Mouse (Mus musculus) hindbrain, embryonic 14.5 days (tissue): ENCODE data around the gene Snap91. TPM values are rescaled to one million over a fixed set of nuclear protein-coding genes. Genes with fewer than 3 reads are reported as not detected.

Experiments used
- ATAC-seq: fragments of 200-750 bp; cut with Nextera tagmentation; 2 replicates; pipeline ENCODE4 v1.8.0; 2017; ENCODE audit warnings: moderate number of reproducible peaks, mild to moderate bottlenecking, moderate TSS enrichment, moderate library complexity; ENCODE audit not compliant: low FRiP score
- DNase-seq: peaks from one replicate; pipeline ENCODE4 v3.0.0-alpha.2; 2015; ENCODE audit warnings: low spot score
- H3K27ac ChIP-seq: fragments of 300-500 bp; sonication (generic); 2 replicates; pipeline ENCODE4 v1.5.1; 2014; ENCODE audit warnings: mild to moderate bottlenecking, moderate library complexity
- H3K27me3 ChIP-seq: fragments of 300-500 bp; sonication (generic); 2 replicates; pipeline ENCODE4 v1.6.1; 2014; ENCODE audit warnings: mild to moderate bottlenecking, low read length, mixed read lengths; ENCODE audit not compliant: control insufficient read depth, insufficient read depth
- H3K36me3 ChIP-seq: fragments of 300-500 bp; sonication (generic); replicated peaks from 2 replicates; pipeline ENCODE4 v1.6.1; 2014; ENCODE audit not compliant: control insufficient read depth, insufficient read depth
- H3K4me1 ChIP-seq: fragments of 300-500 bp; sonication (generic); replicated peaks from 2 replicates; pipeline ENCODE4 v1.6.1; 2014; ENCODE audit warnings: antibody characterized with exemption, low read length, mixed read lengths; ENCODE audit not compliant: control insufficient read depth, insufficient read depth
- H3K4me2 ChIP-seq: fragments of 300-500 bp; sonication (generic); replicated peaks from 2 replicates; pipeline ENCODE4 v1.6.1; 2014; ENCODE audit warnings: mild to moderate bottlenecking, moderate library complexity
- H3K4me3 ChIP-seq: fragments of 300-500 bp; sonication (generic); replicated peaks from 2 replicates; pipeline ENCODE4 v1.5.1; 2014; ENCODE audit warnings: mild to moderate bottlenecking, low read length
- H3K9ac ChIP-seq: fragments of 300-500 bp; sonication (generic); 2 replicates; pipeline ENCODE4 v1.6.1; 2014
- H3K9me3 ChIP-seq: fragments of 300-500 bp; sonication (generic); 2 replicates; pipeline ENCODE4 v1.6.1; 2016; ENCODE audit warnings: low read length; ENCODE audit not compliant: control insufficient read depth
- WGBS: fragments of 180-500 bp; shearing (Covaris S2); extraction: QIAGEN DNeasy Blood & Tissue Kit; methylation state at CpG from one replicate; pipeline ENCODE4 v1.1.7; 2014; 5-methylcytosine and 5-hydroxymethylcytosine counted together
- polyA plus RNA-seq: library from polyadenylated mRNA; unstranded; fragments of >200 nt; fragmentation: Nextera tagmentation; extraction: Ambion mirVana; gene quantifications from 2 replicates; pipeline ENCODE4 v1.2.1, GENCODE M21; 2014

Snap91 gene
- polyA plus RNA-seq, 1 experiment from 2014 or later, result 92.3 TPM

- Histone ChIP-seq H3K36me3 (peaks cover 57% of the 10 kb centered on the region), H3K27me3 (no peaks in the 10 kb centered on the region), H3K27ac (no peak overlapping the region), H3K4me3 (no peak overlapping the region), H3K9me3 (no peaks in the 10 kb centered on the region), H3K4me2 (no peak overlapping the region), H3K9ac (no peak overlapping the region), H3K4me1 (no peaks in the 10 kb centered on the region)
- no peak for DNase-seq
- no peak for ATAC-seq
- WGBS, result 67% methylated on average over 8 of the region's 8 CpGs
Measured at GRCm38 (mm10) chr9:86829034-86829433, 51.4 kb downstream of the Snap91 start.

- Histone ChIP-seq H3K36me3 (peaks cover 33% of the 10 kb centered on the region), H3K4me3 (no peak overlapping the region), H3K4me1 (no peaks in the 10 kb centered on the region), H3K9ac (no peak overlapping the region), H3K27ac (no peak overlapping the region), H3K27me3 (no peaks in the 10 kb centered on the region), H3K9me3 (no peaks in the 10 kb centered on the region), H3K4me2 (no peak overlapping the region)
- 83% methylated on average over 5 of the region's 5 CpGs for WGBS
- ATAC-seq (no peak), DNase-seq (no peak)
Measured at GRCm38 (mm10) chr9:86819366-86819765, 61.1 kb downstream of the Snap91 start.

- Histone ChIP-seq H3K36me3 (peaks cover 22% of the 10 kb centered on the region; the same call in 1 of the 2 replicates), H3K9ac (no peak overlapping the region), H3K9me3 (no peaks in the 10 kb centered on the region), H3K27ac (no peak overlapping the region), H3K4me3 (no peak overlapping the region), H3K4me2 (no peak overlapping the region), H3K27me3 (no peaks in the 10 kb centered on the region), H3K4me1 (no peaks in the 10 kb centered on the region)
- WGBS, result 62% methylated on average over 4 of the region's 4 CpGs
- no peak for ATAC-seq
- no peak for DNase-seq
Measured at GRCm38 (mm10) chr9:86817673-86818072, 62.8 kb downstream of the Snap91 start.

- H3K4me1 ChIP-seq, result no peaks in the 10 kb centered on the region
- no peak overlapping the region for H3K4me3 ChIP-seq
- no peak for DNase-seq
- H3K27ac ChIP-seq, result no peak overlapping the region
- no peak overlapping the region for H3K4me2 ChIP-seq
- no peaks in the 10 kb centered on the region for H3K9me3 ChIP-seq
- no peak for ATAC-seq
- H3K36me3 ChIP-seq, result peaks cover 16% of the 10 kb centered on the region
- WGBS, result 71% methylated on average over 6 of the region's 6 CpGs
- H3K27me3 ChIP-seq, result no peaks in the 10 kb centered on the region
- no peak overlapping the region for H3K9ac ChIP-seq
Measured at GRCm38 (mm10) chr9:86814340-86814739, 66.1 kb downstream of the Snap91 start.

- DNase-seq, result no peak
- H3K27me3 ChIP-seq, result no peaks in the 10 kb centered on the region
- H3K9ac ChIP-seq, result no peak overlapping the region
- no peak for ATAC-seq
- H3K9me3 ChIP-seq, result no peaks in the 10 kb centered on the region
- 18% methylated on average over 5 of the region's 5 CpGs for WGBS
- H3K4me2 ChIP-seq, result no peak overlapping the region
- no peak overlapping the region for H3K4me3 ChIP-seq
- H3K36me3 ChIP-seq, result peaks cover 10% of the 10 kb centered on the region
- no peaks in the 10 kb centered on the region for H3K4me1 ChIP-seq
- H3K27ac ChIP-seq, result no peak overlapping the region
Measured at GRCm38 (mm10) chr9:86813327-86813726, 67.1 kb downstream of the Snap91 start.

GRCm38 (mm10) chr9:86810696-86811232 is 69.7 kb downstream of the Snap91 start:
- ATAC-seq, result no peak
- H3K4me3 ChIP-seq, result no peak overlapping the region
- WGBS, result 39% methylated on average over 5 of the region's 5 CpGs

GRCm38 (mm10) chr9:86810213-86810612 is 70.2 kb downstream of the Snap91 start:
- ATAC-seq (no peak), DNase-seq (no peak)
- 82% methylated on average over 3 of the region's 3 CpGs for WGBS
- Histone ChIP-seq H3K4me3 (no peak overlapping the region), H3K27ac (no peak overlapping the region), H3K27me3 (no peaks in the 10 kb centered on the region), H3K9ac (no peak overlapping the region), H3K9me3 (no peaks in the 10 kb centered on the region), H3K36me3 (peaks cover 17% of the 10 kb centered on the region), H3K4me2 (no peak overlapping the region), H3K4me1 (no peaks in the 10 kb centered on the region)

More at GRCm38 (mm10) chr9:86810696-86811232, 69.7 kb downstream of the Snap91 start:
- no peaks in the 10 kb centered on the region for H3K9me3 ChIP-seq
- no peaks in the 10 kb centered on the region for H3K27me3 ChIP-seq
- H3K36me3 ChIP-seq, result peaks cover 11% of the 10 kb centered on the region
- no peak overlapping the region for H3K4me2 ChIP-seq
- H3K4me1 ChIP-seq, result no peaks in the 10 kb centered on the region
- DNase-seq, result peak; percentile 45
- no peak overlapping the region for H3K27ac ChIP-seq
- H3K9ac ChIP-seq, result no peak overlapping the region

GRCm38 (mm10) chr9:86800600-86801163 is 79.8 kb downstream of the Snap91 start:
- 28% methylated on average over 3 of the region's 3 CpGs for WGBS
- H3K4me2 ChIP-seq, result no peak overlapping the region
- H3K36me3 ChIP-seq, result peaks cover 41% of the 10 kb centered on the region
- H3K4me1 ChIP-seq, result no peaks in the 10 kb centered on the region
- no peaks in the 10 kb centered on the region for H3K9me3 ChIP-seq
- H3K27me3 ChIP-seq, result no peaks in the 10 kb centered on the region
- ATAC-seq (peak; percentile 62; the same call in 1 of the 2 replicates), DNase-seq (peak; percentile 66)
- no peak overlapping the region for H3K4me3 ChIP-seq
- no peak overlapping the region for H3K27ac ChIP-seq
- no peak overlapping the region for H3K9ac ChIP-seq

GRCm38 (mm10) chr9:86799099-86799498 is 81.4 kb downstream of the Snap91 start:
- WGBS, result 82% methylated on average over 7 of the region's 7 CpGs
- Histone ChIP-seq H3K4me3 (no peak overlapping the region), H3K4me1 (no peaks in the 10 kb centered on the region), H3K9me3 (no peaks in the 10 kb centered on the region), H3K4me2 (no peak overlapping the region), H3K36me3 (peaks cover 44% of the 10 kb centered on the region), H3K27me3 (no peaks in the 10 kb centered on the region), H3K9ac (no peak overlapping the region), H3K27ac (no peak overlapping the region)
- ATAC-seq (no peak), DNase-seq (no peak)

- Histone ChIP-seq H3K9me3 (no peaks in the 10 kb centered on the region), H3K4me1 (no peaks in the 10 kb centered on the region), H3K27ac (no peak overlapping the region), H3K27me3 (no peaks in the 10 kb centered on the region), H3K4me2 (no peak overlapping the region), H3K9ac (no peak overlapping the region), H3K4me3 (no peak overlapping the region), H3K36me3 (peaks cover 45% of the 10 kb centered on the region)
- DNase-seq (no peak), ATAC-seq (no peak)
- 53% methylated on average over 7 of the region's 7 CpGs for WGBS
Measured at GRCm38 (mm10) chr9:86798686-86799085, 81.8 kb downstream of the Snap91 start.
